Mouse (Mus musculus) liver, embryonic 11.5 days (tissue): ENCODE results near the gene Rab3c. TPM values are rescaled to one million over a fixed set of nuclear protein-coding genes. Genes with fewer than 3 reads are reported as not detected.

ENCODE experiments used
- ATAC-seq: fragments of 200-750 bp; cut with Nextera tagmentation; replicated peaks from 2 replicates; pipeline ENCODE4 v1.8.0; 2017; ENCODE audit warnings: moderate number of reproducible peaks, mild to moderate bottlenecking, moderate TSS enrichment, moderate library complexity; ENCODE audit not compliant: low FRiP score
- DNase-seq: peaks from one replicate; pipeline ENCODE4 v3.0.0-alpha.2; 2017; ENCODE audit warnings: low spot score
- H3K27ac ChIP-seq: fragments of 300-500 bp; sonication (generic); 2 replicates; pipeline ENCODE4 v1.5.1; 2014; ENCODE audit warnings: mild to moderate bottlenecking, low read depth, low read length, control low read depth
- H3K27me3 ChIP-seq: fragments of 300-500 bp; sonication (generic); replicated peaks from 2 replicates; pipeline ENCODE4 v1.6.1; 2014; ENCODE audit warnings: low read length, mixed read lengths; ENCODE audit not compliant: control insufficient read depth, insufficient read depth
- H3K36me3 ChIP-seq: fragments of 300-500 bp; sonication (generic); 2 replicates; pipeline ENCODE4 v1.6.1; 2014; ENCODE audit warnings: mild to moderate bottlenecking, low read length, moderate library complexity, mixed read lengths; ENCODE audit not compliant: control insufficient read depth, insufficient read depth
- H3K4me1 ChIP-seq: fragments of 300-500 bp; sonication (generic); replicated peaks from 2 replicates; pipeline ENCODE4 v1.6.1; 2014; ENCODE audit warnings: low read length, mixed read lengths; ENCODE audit not compliant: control insufficient read depth, insufficient read depth
- H3K4me2 ChIP-seq: fragments of 300-500 bp; sonication (generic); 2 replicates; pipeline ENCODE4 v1.6.1; 2014; ENCODE audit warnings: mild to moderate bottlenecking, control low read depth, moderate library complexity
- H3K4me3 ChIP-seq: fragments of 300-500 bp; sonication (generic); 2 replicates; pipeline ENCODE4 v1.5.1; 2014; ENCODE audit warnings: low read depth, low read length, control low read depth
- H3K9ac ChIP-seq: fragments of 300-500 bp; sonication (generic); 2 replicates; pipeline ENCODE4 v1.6.1; 2014; ENCODE audit warnings: low read depth, low read length, control low read depth
- H3K9me3 ChIP-seq: fragments of 300-500 bp; sonication (generic); 2 replicates; pipeline ENCODE4 v1.6.1; 2016; ENCODE audit warnings: low read length, inconsistent platforms, mixed read lengths; ENCODE audit not compliant: control insufficient read depth
- WGBS: fragments of 180-500 bp; shearing (Covaris S2); extraction: QIAGEN DNeasy Blood & Tissue Kit; methylation state at CpG from one replicate; pipeline ENCODE4 v1.1.7; 2014; 5-methylcytosine and 5-hydroxymethylcytosine counted together
- polyA plus RNA-seq: library from polyadenylated mRNA; unstranded; fragments of >200 nt; fragmentation: Nextera tagmentation; extraction: Ambion mirVana; gene quantifications from 2 replicates; pipeline ENCODE4 v1.2.1, GENCODE M21; 2014

The Rab3c gene
- polyA plus RNA-seq: 0.41 and 0.84 TPM in 2 replicates

GRCm38 (mm10) chr13:110280563-110281144 is at the start of gene Rab3c:
TSS of gene Rab3c (minus strand) at chr13:110280996.
- H3K27ac ChIP-seq: no peak within 1 kb of the TSS
- H3K4me1 ChIP-seq: 0 out of 2 replicates have a peak, but pooled peaks cover 3% of the 10 kb centered on the region
- H3K27me3 ChIP-seq: 0 out of 2 replicates have a peak, but pooled peaks cover 4% of the 10 kb centered on the region
- H3K9me3 ChIP-seq: no peaks in the 10 kb centered on the region
- no peak within 1 kb of the TSS for H3K9ac ChIP-seq
- DNase-seq (peak; percentile 31), ATAC-seq (no peak)
- H3K4me3 ChIP-seq: peak within 1 kb of the TSS; percentile 49
- no peaks in the 10 kb centered on the region for H3K36me3 ChIP-seq
- peak within 1 kb of the TSS; percentile 79 for H3K4me2 ChIP-seq
- WGBS: 4% methylated on average over 20 of the region's 20 CpGs

- no peak for DNase-seq
- H3K27me3 ChIP-seq: no peaks in the 10 kb centered on the region
- no peaks in the 10 kb centered on the region for H3K9me3 ChIP-seq
- WGBS: 56% methylated on average over 4 of the region's 4 CpGs
- H3K9ac ChIP-seq: no peak overlapping the region
- no peak for ATAC-seq
- H3K4me2 ChIP-seq: no peak overlapping the region
- H3K4me1 ChIP-seq: no peaks in the 10 kb centered on the region
- H3K36me3 ChIP-seq: no peaks in the 10 kb centered on the region
- no peak overlapping the region for H3K4me3 ChIP-seq
- H3K27ac ChIP-seq: no peak overlapping the region
Measured at GRCm38 (mm10) chr13:110318746-110319145, 38.0 kb upstream of the Rab3c start.

GRCm38 (mm10) chr13:110307188-110307587 is 26.4 kb upstream of the Rab3c start:
- Histone ChIP-seq H3K4me2 (no peak overlapping the region), H3K4me3 (no peak overlapping the region), H3K27ac (no peak overlapping the region), H3K9me3 (no peaks in the 10 kb centered on the region), H3K9ac (no peak overlapping the region), H3K4me1 (no peaks in the 10 kb centered on the region), H3K36me3 (no peaks in the 10 kb centered on the region), H3K27me3 (no peaks in the 10 kb centered on the region)
- WGBS: 77% methylated on average over 5 of the region's 5 CpGs
- DNase-seq (no peak), ATAC-seq (no peak)

DNA sequence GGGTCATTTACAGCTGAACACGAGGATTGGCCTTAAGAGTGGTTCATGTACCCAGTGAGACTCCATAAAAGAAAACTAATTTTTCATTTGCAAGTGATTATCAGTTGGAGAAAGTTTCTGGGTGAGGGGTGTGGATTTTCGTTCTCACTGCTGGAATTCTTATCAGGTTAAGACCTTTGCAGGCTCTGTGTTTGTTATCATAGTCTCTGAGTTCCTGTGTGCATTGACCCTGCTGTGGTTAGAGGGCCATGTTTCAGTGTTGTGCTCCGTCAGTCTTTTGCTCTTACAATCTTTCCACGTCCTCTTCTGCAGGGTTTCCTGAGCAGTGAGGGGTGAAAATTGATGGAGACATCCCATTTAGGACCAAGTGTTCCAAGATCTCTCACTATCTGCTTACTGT is 16.3 kb upstream of the Rab3c start:
- no peaks in the 10 kb centered on the region for H3K36me3 ChIP-seq
- ATAC-seq: peak; percentile 58; the same call in 1 of the 2 replicates
- 28% methylated on average over 4 of the region's 4 CpGs for WGBS

DNA sequence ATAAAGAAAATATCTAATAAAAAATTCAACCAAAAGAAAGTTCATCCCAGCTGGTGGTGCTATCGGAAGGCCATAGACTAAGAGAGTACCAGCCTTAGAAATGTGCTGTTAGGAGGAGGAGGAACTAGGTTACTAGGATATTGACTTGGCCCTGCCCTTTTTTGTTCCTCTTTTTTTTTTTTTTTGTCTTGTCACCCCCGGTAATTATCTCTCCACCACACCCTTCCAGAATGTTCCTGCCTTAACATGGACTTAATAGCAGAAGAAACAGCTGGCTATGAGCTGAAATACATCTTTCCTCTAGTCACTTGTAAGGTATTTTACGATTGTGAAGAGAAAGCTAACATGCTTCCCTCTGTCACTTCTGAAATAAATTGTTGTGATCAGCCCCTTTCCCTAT is 7.7 kb upstream of the Rab3c start:
- H3K27ac ChIP-seq: no peak overlapping the region
- no peaks in the 10 kb centered on the region for H3K27me3 ChIP-seq
- no peaks in the 10 kb centered on the region for H3K9me3 ChIP-seq
- H3K4me2 ChIP-seq: no peak overlapping the region
- ATAC-seq (no peak), DNase-seq (no peak)
- no peak overlapping the region for H3K4me3 ChIP-seq
- H3K9ac ChIP-seq: no peak overlapping the region
- WGBS: 60% methylated on average over 3 of the region's 3 CpGs
- no peaks in the 10 kb centered on the region for H3K4me1 ChIP-seq
- H3K36me3 ChIP-seq: no peaks in the 10 kb centered on the region

More for the DNA sequence above, 16.3 kb upstream of the Rab3c start:
- DNase-seq: no peak
- Histone ChIP-seq H3K27ac (no peak overlapping the region), H3K4me1 (no peaks in the 10 kb centered on the region), H3K9me3 (no peaks in the 10 kb centered on the region), H3K4me3 (no peak overlapping the region), H3K9ac (no peak overlapping the region), H3K4me2 (no peak overlapping the region), H3K27me3 (no peaks in the 10 kb centered on the region)

DNA sequence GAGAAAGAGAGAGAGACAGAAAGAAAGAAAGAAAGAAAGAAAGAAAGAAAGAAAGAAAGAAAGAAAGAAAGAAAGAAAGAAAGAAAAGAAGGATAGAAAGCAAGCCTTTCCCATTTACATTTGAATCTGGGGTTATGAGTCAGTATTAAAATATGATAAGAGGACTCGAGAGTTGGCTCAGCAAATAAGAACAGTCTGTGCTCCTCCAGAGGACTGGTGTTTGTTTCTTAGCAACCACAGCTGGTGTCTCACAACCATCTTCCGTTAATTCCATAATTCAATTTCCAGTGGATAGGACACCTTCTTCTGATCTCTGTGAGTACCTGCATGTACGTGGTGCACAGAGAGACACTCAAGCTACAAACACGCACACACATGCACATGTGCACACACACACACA is 3.0 kb upstream of the Rab3c start:
- Histone ChIP-seq H3K4me1 (0 out of 2 replicates have a peak, but pooled peaks cover 3% of the 10 kb centered on the region), H3K4me3 (no peak overlapping the region), H3K36me3 (no peaks in the 10 kb centered on the region), H3K27ac (no peak overlapping the region), H3K27me3 (0 out of 2 replicates have a peak, but pooled peaks cover 4% of the 10 kb centered on the region), H3K4me2 (no peak overlapping the region), H3K9ac (no peak overlapping the region), H3K9me3 (no peaks in the 10 kb centered on the region)
- WGBS: 78% methylated on average over 4 of the region's 4 CpGs
- DNase-seq: no peak
- no peak for ATAC-seq

DNA sequence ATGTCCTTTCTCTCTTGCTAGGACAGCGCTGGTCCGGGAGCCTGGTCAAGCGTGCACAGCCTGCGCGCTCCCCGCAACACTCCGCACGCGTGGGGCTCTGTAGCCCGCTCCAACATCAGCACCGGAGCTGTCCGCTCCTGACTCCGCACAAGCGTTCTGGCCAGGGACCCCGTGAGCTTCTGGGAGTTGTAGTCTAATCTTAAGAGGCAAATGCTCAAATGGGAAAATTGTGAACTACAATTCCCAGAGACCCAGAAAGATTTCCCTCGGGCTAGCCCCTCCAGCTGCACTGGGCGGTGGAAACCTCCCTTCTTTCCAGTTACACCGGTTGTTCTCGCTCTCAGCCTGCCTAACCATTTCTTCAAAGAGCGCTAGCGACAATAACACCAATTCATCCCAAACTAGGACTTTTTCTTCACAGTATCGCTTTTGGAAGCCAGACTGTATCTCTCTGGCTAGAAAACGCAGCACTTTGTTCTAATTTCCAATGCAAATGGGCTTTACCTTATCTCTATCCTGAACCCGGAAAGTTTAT is 701 bp downstream of the Rab3c start:
- Histone ChIP-seq H3K9me3 (no peaks in the 10 kb centered on the region), H3K27me3 (0 out of 2 replicates have a peak, but pooled peaks cover 4% of the 10 kb centered on the region), H3K4me2 (peak overlapping the region; percentile 79), H3K9ac (no peak overlapping the region), H3K27ac (no peak overlapping the region), H3K4me1 (0 out of 2 replicates have a peak, but pooled peaks cover 3% of the 10 kb centered on the region), H3K4me3 (peak overlapping the region; percentile 49), H3K36me3 (no peaks in the 10 kb centered on the region)
- ATAC-seq: peak; percentile 86
- WGBS: under 1% methylated on average over 24 of the region's 24 CpGs
- DNase-seq: peak; percentile 48

DNA sequence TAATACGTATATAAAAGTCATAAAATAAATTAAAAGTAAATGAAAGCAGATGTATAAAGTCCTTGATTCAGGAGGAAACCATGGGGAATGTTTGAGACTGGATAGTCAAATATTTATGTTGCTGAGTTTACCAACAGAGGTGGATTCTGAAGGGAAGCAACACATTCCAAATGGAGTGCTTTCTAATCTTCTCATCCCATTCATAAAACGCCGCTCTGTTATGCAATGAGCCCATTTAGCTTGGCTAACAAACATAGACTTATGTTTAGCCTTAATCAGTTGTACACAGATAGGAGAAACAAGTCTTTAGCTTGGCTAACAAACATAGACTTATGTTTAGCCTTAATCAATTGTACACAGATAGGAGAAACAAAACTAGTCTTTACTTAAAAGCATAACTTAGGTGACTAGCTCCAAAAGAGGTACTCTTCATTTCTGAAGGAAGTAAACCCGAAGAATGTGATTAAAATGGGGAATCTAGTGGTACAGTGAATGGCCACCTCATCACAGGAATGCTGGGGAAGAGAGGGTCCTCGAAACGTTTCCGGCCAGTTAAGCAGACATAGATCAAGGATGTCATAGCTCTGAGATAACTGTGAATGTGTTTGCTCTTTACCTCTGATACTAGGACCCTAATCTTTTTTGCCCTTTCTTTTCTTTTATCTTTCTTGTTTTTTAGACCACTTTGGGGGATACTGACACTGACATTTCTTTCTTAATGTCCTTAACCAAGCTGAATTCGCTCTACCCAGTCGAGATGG is 1.6 kb downstream of the Rab3c start:
- Histone ChIP-seq H3K27ac (no peak overlapping the region), H3K4me3 (no peak overlapping the region), H3K27me3 (0 out of 2 replicates have a peak, but pooled peaks cover 4% of the 10 kb centered on the region), H3K4me1 (0 out of 2 replicates have a peak, but pooled peaks cover 3% of the 10 kb centered on the region), H3K4me2 (no peak overlapping the region), H3K9me3 (no peaks in the 10 kb centered on the region), H3K9ac (no peak overlapping the region), H3K36me3 (no peaks in the 10 kb centered on the region)
- DNase-seq (no peak), ATAC-seq (no peak)
- WGBS: 53% methylated on average over 9 of the region's 9 CpGs
